Mouse (Mus musculus) MEL (cell line): ENCODE measurements at regions not wholly inside any gene's neighbourhood (a gene's known extent, or its start where the extent isn't known, plus 50 kb on each side); places are given as distances from the start of the nearest gene placed in this dataset.

Source experiments
- DNase-seq: peaks from one replicate; pipeline ENCODE4 v3.0.0; 2011; ENCODE audit warnings: low read depth, low spot score
- H3K27ac ChIP-seq: 2 replicates; pipeline ENCODE4 v1.5.1; 2012; ENCODE audit warnings: low read depth, mild to moderate bottlenecking, control low read depth, low read length, moderate library complexity; ENCODE audit not compliant: control insufficient read depth
- H3K27me3 ChIP-seq, 2 experiments: fragments of 150-350 bp in 1 of 2; sonication (generic) in 1 of 2; 2 replicates each; pipeline ENCODE4 v1.6.1; 2012; ENCODE audit warnings: low read length in 2 of 2, mild to moderate bottlenecking in 2 of 2, improper control_type of control experiment in 1 of 2, moderate library complexity in 1 of 2; ENCODE audit not compliant: insufficient read depth in 2 of 2, control insufficient read depth in 1 of 2
- H3K36me3 ChIP-seq, 2 experiments: 2 replicates each; pipeline ENCODE4 v1.6.1; 2012 to 2014; ENCODE audit warnings: low read length in 2 of 2, improper control_type of control experiment in 1 of 2, inconsistent platforms in 1 of 2, mild to moderate bottlenecking in 1 of 2; ENCODE audit not compliant: insufficient read depth in 2 of 2, control insufficient read depth in 1 of 2
- H3K4me1 ChIP-seq, 2 experiments: fragments of 150-350 bp in 1 of 2; sonication (generic) in 1 of 2; 2 replicates each; pipeline ENCODE4 v1.6.1; 2012; ENCODE audit warnings: low read length in 2 of 2, improper control_type of control experiment in 1 of 2, mild to moderate bottlenecking in 1 of 2; ENCODE audit not compliant: insufficient read depth in 2 of 2, control insufficient read depth in 1 of 2
- H3K4me3 ChIP-seq, 2 experiments: fragments of 150-350 bp in 1 of 2; sonication (generic) in 1 of 2; 2 replicates each; pipeline ENCODE4 v1.5.1; 2012; ENCODE audit warnings: low read depth in 2 of 2, low read length in 2 of 2, mild to moderate bottlenecking in 2 of 2, moderate library complexity in 2 of 2, control low read depth in 1 of 2, improper control_type of control experiment in 1 of 2; ENCODE audit not compliant: control insufficient read depth in 1 of 2, insufficient read depth in 1 of 2
- H3K79me2 ChIP-seq: 2 replicates; pipeline ENCODE4 v1.6.1; 2012; ENCODE audit warnings: mild to moderate bottlenecking, low read length, moderate library complexity; ENCODE audit not compliant: control insufficient read depth, poor library complexity, insufficient read depth
- H3K9ac ChIP-seq: 2 replicates; pipeline ENCODE4 v1.6.1; 2012; ENCODE audit warnings: low read depth, mild to moderate bottlenecking, control low read depth, low read length, moderate library complexity; ENCODE audit not compliant: control insufficient read depth, poor library complexity, severe bottlenecking
- H3K9me3 ChIP-seq: fragments of 150-350 bp; sonication (generic); replicated peaks from 2 replicates; pipeline ENCODE4 v1.6.1; 2012; ENCODE audit warnings: mild to moderate bottlenecking, low read length, improper control_type of control experiment, moderate library complexity; ENCODE audit not compliant: insufficient read depth
- BHLHE40 ChIP-seq: IDR thresholded peaks from 2 replicates; pipeline ENCODE4 v1.6.1; 2012; ENCODE audit warnings: low read depth, mild to moderate bottlenecking, inconsistent platforms, low read length, improper control_type of control experiment, borderline replicate concordance
- CHD1 ChIP-seq: IDR thresholded peaks from 2 replicates; pipeline ENCODE4 v1.6.1; 2012; ENCODE audit warnings: low read depth, mild to moderate bottlenecking, inconsistent platforms, low read length, improper control_type of control experiment
- CHD2 ChIP-seq: IDR thresholded peaks from 2 replicates; pipeline ENCODE4 v1.6.1; 2011; ENCODE audit warnings: low read length, improper control_type of control experiment
- CTCF ChIP-seq, 3 experiments: IDR thresholded peaks in 2 of 3; conservative IDR thresholded peaks in 1 of 3; 2 replicates each; pipeline ENCODE4 v1.5.1; 2011 to 2012; ENCODE audit warnings: low read length in 3 of 3, low read depth in 2 of 3, mild to moderate bottlenecking in 2 of 3, improper control_type of control experiment in 1 of 3, inconsistent platforms in 1 of 3, mixed read lengths in 1 of 3, moderate library complexity in 1 of 3; ENCODE audit not compliant: control insufficient read depth in 1 of 3, insufficient read depth in 1 of 3, poor library complexity in 1 of 3, severe bottlenecking in 1 of 3
- ELF1 ChIP-seq: IDR thresholded peaks from 2 replicates; pipeline ENCODE4 v1.6.1; 2014; ENCODE audit warnings: low read depth, mild to moderate bottlenecking, inconsistent platforms, low read length, improper control_type of control experiment, moderate library complexity
- EP300 ChIP-seq, 2 experiments: IDR thresholded peaks; 2 replicates each; pipeline ENCODE4 v1.6.1; 2011; ENCODE audit warnings: improper control_type of control experiment in 2 of 2, low read length in 2 of 2, low read depth in 1 of 2, mild to moderate bottlenecking in 1 of 2
- GABPA ChIP-seq: IDR thresholded peaks from 2 replicates; pipeline ENCODE4 v1.6.1; 2012; ENCODE audit warnings: low read depth, mild to moderate bottlenecking, inconsistent platforms, low read length, improper control_type of control experiment, moderate library complexity
- GATA1 ChIP-seq: IDR thresholded peaks from 2 replicates; pipeline ENCODE4 v1.6.1; 2011; ENCODE audit warnings: low read depth, low read length, improper control_type of control experiment
- HCFC1 ChIP-seq: IDR thresholded peaks from 2 replicates; pipeline ENCODE4 v1.6.1; 2012; ENCODE audit warnings: low read depth, mild to moderate bottlenecking, inconsistent platforms, low read length, improper control_type of control experiment, moderate library complexity
- JUND ChIP-seq: IDR thresholded peaks from 2 replicates; pipeline ENCODE4 v1.6.1; 2011; ENCODE audit warnings: low read depth, mild to moderate bottlenecking, improper control_type of control experiment, low read length
- KAT2A ChIP-seq: conservative IDR thresholded peaks from 2 replicates; pipeline ENCODE4 v1.6.1; 2012; ENCODE audit warnings: low read depth, low read length, improper control_type of control experiment, inconsistent platforms
- MAFK ChIP-seq: IDR thresholded peaks from 2 replicates; pipeline ENCODE4 v1.6.1; 2011; ENCODE audit warnings: low read depth, mild to moderate bottlenecking, low read length, improper control_type of control experiment, borderline replicate concordance
- MAZ ChIP-seq: IDR thresholded peaks from 2 replicates; pipeline ENCODE4 v1.6.1; 2012; ENCODE audit warnings: low read depth, mild to moderate bottlenecking, inconsistent platforms, low read length, improper control_type of control experiment
- MEF2A ChIP-seq: IDR thresholded peaks from 2 replicates; pipeline ENCODE4 v1.6.1; 2014; ENCODE audit warnings: low read depth, mild to moderate bottlenecking, inconsistent platforms, low read length, improper control_type of control experiment; ENCODE audit not compliant: poor library complexity, insufficient replicate concordance, severe bottlenecking; ENCODE audit errors: extremely low read depth
- MYB ChIP-seq: IDR thresholded peaks from 2 replicates; pipeline ENCODE4 v1.6.1; 2011; ENCODE audit warnings: mild to moderate bottlenecking, low read depth, low read length, improper control_type of control experiment
- MYC ChIP-seq: IDR thresholded peaks from 2 replicates; pipeline ENCODE4 v1.6.1; 2011; ENCODE audit warnings: low read depth, mild to moderate bottlenecking, low read length, improper control_type of control experiment, moderate library complexity
- NRF1 ChIP-seq: IDR thresholded peaks from 2 replicates; pipeline ENCODE4 v1.6.1; 2014; ENCODE audit warnings: low read depth, mild to moderate bottlenecking, inconsistent platforms, low read length, improper control_type of control experiment, moderate library complexity; ENCODE audit not compliant: poor library complexity, insufficient read depth, severe bottlenecking
- POLR2A ChIP-seq, 2 experiments: IDR thresholded peaks; 2 replicates each; pipeline ENCODE4 v1.6.1; 2011 to 2012; ENCODE audit warnings: low read length in 2 of 2, mild to moderate bottlenecking in 2 of 2, control low read depth in 1 of 2, improper control_type of control experiment in 1 of 2, low read depth in 1 of 2, moderate library complexity in 1 of 2; ENCODE audit not compliant: control insufficient read depth in 1 of 2, insufficient read depth in 1 of 2, poor library complexity in 1 of 2
- SIN3A ChIP-seq: IDR thresholded peaks from 2 replicates; pipeline ENCODE4 v1.6.1; 2012; ENCODE audit warnings: low read length, improper control_type of control experiment, inconsistent platforms
- TAL1 ChIP-seq: IDR thresholded peaks from 2 replicates; pipeline ENCODE4 v1.6.1; 2012; ENCODE audit warnings: mild to moderate bottlenecking, inconsistent platforms, low read length, moderate library complexity, mixed read lengths
- TBP ChIP-seq: IDR thresholded peaks from 2 replicates; pipeline ENCODE4 v1.8.0; 2011; ENCODE audit warnings: low read depth, low read length, improper control_type of control experiment
- TCF12 ChIP-seq: IDR thresholded peaks from 2 replicates; pipeline ENCODE4 v1.6.1; 2014; ENCODE audit warnings: low read depth, mild to moderate bottlenecking, inconsistent platforms, low read length, improper control_type of control experiment, moderate library complexity
- USF2 ChIP-seq, 2 experiments: IDR thresholded peaks; 2 replicates each; pipeline ENCODE4 v1.6.1; 2011 to 2012; ENCODE audit warnings: improper control_type of control experiment in 2 of 2, low read length in 2 of 2, borderline replicate concordance in 1 of 2, inconsistent platforms in 1 of 2, low read depth in 1 of 2, mild to moderate bottlenecking in 1 of 2; ENCODE audit not compliant: insufficient read depth in 1 of 2
- ZC3H11A ChIP-seq: IDR thresholded peaks from 2 replicates; pipeline ENCODE4 v1.6.1; 2012; ENCODE audit warnings: low read depth, mild to moderate bottlenecking, inconsistent platforms, low read length, improper control_type of control experiment
- ZMIZ1 ChIP-seq: IDR thresholded peaks from 2 replicates; pipeline ENCODE4 v1.6.1; 2012; ENCODE audit warnings: low read depth, mild to moderate bottlenecking, inconsistent platforms, low read length, improper control_type of control experiment, moderate library complexity
- ZNF384 ChIP-seq: IDR thresholded peaks from 2 replicates; pipeline ENCODE4 v1.6.1; 2012; ENCODE audit warnings: low read depth, mild to moderate bottlenecking, inconsistent platforms, low read length, improper control_type of control experiment

GRCm38 (mm10) chr1:177647876-177648275, 81.7 kb upstream of the 1700016C15Rik start:
- H3K27ac ChIP-seq = no peak overlapping the region
- no peaks in the 10 kb centered on the region for H3K4me1 ChIP-seq
- TF ChIP-seq ZMIZ1 (no peak), CHD1 (no peak), HCFC1 (no peak), CHD2 (no peak), GABPA (no peak), ELF1 (no peak), ZC3H11A (no peak), KAT2A (no peak), MAZ (no peak), GATA1 (no peak), EP300 (IDR thresholded peaks at IDR 0.05; ENCODE audit: low read depth in 1 of 2, low read length in 2 of 2) (no peak), TBP (no peak), MYB (no peak), JUND (no peak), USF2 (IDR thresholded peaks at IDR 0.05; ENCODE audit: borderline replicate concordance in 1 of 2, insufficient read depth in 1 of 2, low read depth in 1 of 2, low read length in 2 of 2) (no peak), NRF1 (no peak), CTCF (IDR thresholded peaks at IDR 0.05 in 2 of 3, conservative IDR thresholded peaks at IDR 0.05 in 1 of 3; ENCODE audit: control insufficient read depth in 1 of 3, insufficient read depth in 1 of 3, low read depth in 2 of 3, low read length in 3 of 3, poor library complexity in 1 of 3, severe bottlenecking in 1 of 3) (no peak), BHLHE40 (no peak)
- no peaks in the 10 kb centered on the region for H3K36me3 ChIP-seq
- H3K9ac ChIP-seq = no peak overlapping the region
- no peaks in the 10 kb centered on the region for H3K9me3 ChIP-seq
- no peak overlapping the region for H3K4me3 ChIP-seq
- H3K27me3 ChIP-seq = no peaks in the 10 kb centered on the region
- H3K79me2 ChIP-seq = no peaks in the 10 kb centered on the region
- DNase-seq = no peak

- H3K27ac ChIP-seq = no peak overlapping the region
- H3K27me3 ChIP-seq = no peaks in the 10 kb centered on the region
- H3K4me1 ChIP-seq = no peaks in the 10 kb centered on the region
- no peak for DNase-seq
- H3K79me2 ChIP-seq = no peaks in the 10 kb centered on the region
- TF ChIP-seq ZNF384 (no peak), KAT2A (no peak), TAL1 (no peak), MYC (no peak), GATA1 (no peak), CHD1 (no peak), TCF12 (no peak), MAFK (no peak), MAZ (no peak), POLR2A (IDR thresholded peaks at IDR 0.05; ENCODE audit: control insufficient read depth in 1 of 2, insufficient read depth in 1 of 2, low read depth in 1 of 2, low read length in 2 of 2, poor library complexity in 1 of 2) (no peak), USF2 (IDR thresholded peaks at IDR 0.05; ENCODE audit: borderline replicate concordance in 1 of 2, insufficient read depth in 1 of 2, low read depth in 1 of 2, low read length in 2 of 2) (no peak), BHLHE40 (no peak), TBP (no peak), MEF2A (no peak), ELF1 (no peak), SIN3A (no peak)
- no peak overlapping the region for H3K9ac ChIP-seq
- no peak overlapping the region for H3K4me3 ChIP-seq
- no peaks in the 10 kb centered on the region for H3K9me3 ChIP-seq
- no peaks in the 10 kb centered on the region for H3K36me3 ChIP-seq
Measured at GRCm38 (mm10) chr1:177648974-177649373, 80.6 kb upstream of the 1700016C15Rik start.
